Mouse (Mus musculus) CD4-positive, CD25-positive, alpha-beta regulatory T cell, adult 2 months (primary cell): ENCODE results near the gene Fbn1.

Experiments
- DNase-seq: peaks from one replicate; pipeline ENCODE4 v3.0.0-alpha.2; 2012; ENCODE audit warnings: low read depth, low spot score

Fbn1 gene

GRCm38 (mm10) chr2:125454781-125455180, 53.0 kb downstream of the Fbn1 start:
- DNase-seq = no peak

GRCm38 (mm10) chr2:125452369-125453097, 55.3 kb downstream of the Fbn1 start:
- DNase-seq = no peak

GRCm38 (mm10) chr2:125449361-125449760, 58.4 kb downstream of the Fbn1 start:
- DNase-seq = no peak

- DNase-seq = no peak
Measured at GRCm38 (mm10) chr2:125448881-125449280, 58.9 kb downstream of the Fbn1 start.

- DNase-seq = no peak
Measured at GRCm38 (mm10) chr2:125447274-125447898, 60.4 kb downstream of the Fbn1 start.

- DNase-seq = no peak
Measured at GRCm38 (mm10) chr2:125438381-125438780, 69.4 kb downstream of the Fbn1 start.

GRCm38 (mm10) chr2:125436240-125436639, 71.6 kb downstream of the Fbn1 start:
- no peak for DNase-seq

- no peak for DNase-seq
Measured at GRCm38 (mm10) chr2:125433524-125433923, 74.3 kb downstream of the Fbn1 start.

GRCm38 (mm10) chr2:125431491-125431890, 76.3 kb downstream of the Fbn1 start:
- no peak for DNase-seq

GRCm38 (mm10) chr2:125428811-125429438, 78.9 kb downstream of the Fbn1 start:
- DNase-seq = no peak

- no peak for DNase-seq
Measured at GRCm38 (mm10) chr2:125420604-125421003, 87.2 kb downstream of the Fbn1 start.

- DNase-seq = no peak
Measured at GRCm38 (mm10) chr2:125419681-125420080, 88.1 kb downstream of the Fbn1 start.

- no peak for DNase-seq
Measured at GRCm38 (mm10) chr2:125418546-125418945, 89.2 kb downstream of the Fbn1 start.

GRCm38 (mm10) chr2:125416541-125417245, 91.1 kb downstream of the Fbn1 start:
- no peak for DNase-seq

- DNase-seq = no peak
Measured at GRCm38 (mm10) chr2:125412351-125412750, 95.4 kb downstream of the Fbn1 start.

GRCm38 (mm10) chr2:125411777-125412176, 96.0 kb downstream of the Fbn1 start:
- no peak for DNase-seq

GRCm38 (mm10) chr2:125404509-125405105, 103.2 kb downstream of the Fbn1 start:
- DNase-seq = no peak

- no peak for DNase-seq
Measured at GRCm38 (mm10) chr2:125402276-125402675, 105.5 kb downstream of the Fbn1 start.

GRCm38 (mm10) chr2:125400121-125400520, 107.7 kb downstream of the Fbn1 start:
- DNase-seq = no peak

GRCm38 (mm10) chr2:125397796-125398195, 110.0 kb downstream of the Fbn1 start:
- no peak for DNase-seq

- no peak for DNase-seq
Measured at GRCm38 (mm10) chr2:125394428-125395101, 113.2 kb downstream of the Fbn1 start.
